Mouse (Mus musculus) left cerebral cortex, postnatal 25 days (tissue): Measurements from ENCODE around the gene Zfp523. TPM values are rescaled to one million over a fixed set of nuclear protein-coding genes. Genes with fewer than 3 reads are reported as not detected.

Experiments
- DNase-seq, 2 experiments: peaks; one replicate each; pipeline ENCODE4 v3.0.0; 2022; ENCODE audit warnings: low spot score in 2 of 2, mixed read lengths in 1 of 2
- intact Hi-C: fragments of 180-260 bp; cut with DNase I; formaldehyde crosslinking; loops from one replicate; pipeline ENCODE4 v1.15.1; 2025
- total RNA-seq, 2 experiments: library from RNA; stranded (reverse); gene quantifications; 2 replicates each; pipeline ENCODE4 v1.2.3; 2021

Gene Zfp523
- 100 to 1,000 TPM; 110 to 113 TPM for total RNA-seq

- DNase-seq = peak; percentile 92 to 95
- intact Hi-C loops = no loop called here
Observed at GRCm38 (mm10) chr17:28176775-28177539, at the start of gene Zfp523. Zfp523 (plus strand) TSS chr17:28177129.

- intact Hi-C loops = no loop called here
Observed at GRCm38 (mm10) chr17:28129796-28130195, 47.1 kb upstream of the Zfp523 start.

GRCm38 (mm10) chr17:28130391-28131125 lies 46.4 kb upstream of the Zfp523 start:
- intact Hi-C loops = no loop called here
- DNase-seq = no peak

More at GRCm38 (mm10) chr17:28129796-28130195, 47.1 kb upstream of the Zfp523 start:
- no peak for DNase-seq

- intact Hi-C loops = no loop called here
- DNase-seq = no peak
Observed at GRCm38 (mm10) chr17:28131156-28131555, 45.8 kb upstream of the Zfp523 start.

GRCm38 (mm10) chr17:28133193-28133592 lies 43.7 kb upstream of the Zfp523 start:
- DNase-seq = peak; percentile 37 to 52
- intact Hi-C loops = loop anchor here (1.0 kb wide), 1 partner anchor 48 kb away; no protein-coding TSS in a partner anchor

GRCm38 (mm10) chr17:28135496-28135895 lies 41.4 kb upstream of the Zfp523 start:
- no peak for DNase-seq
- intact Hi-C loops = no loop called here

GRCm38 (mm10) chr17:28136266-28136665 lies 40.7 kb upstream of the Zfp523 start:
- intact Hi-C loops = no loop called here
- DNase-seq = no peak

- DNase-seq = no peak
- intact Hi-C loops = no loop called here
Observed at GRCm38 (mm10) chr17:28138013-28138412, 38.9 kb upstream of the Zfp523 start.

GRCm38 (mm10) chr17:28138685-28139084 lies 38.2 kb upstream of the Zfp523 start:
- DNase-seq = no peak
- intact Hi-C loops = no loop called here

GRCm38 (mm10) chr17:28140431-28141204 lies 36.3 kb upstream of the Zfp523 start:
- intact Hi-C loops = no loop called here
- no peak for DNase-seq

- intact Hi-C loops = no loop called here
- DNase-seq = no peak
Observed at GRCm38 (mm10) chr17:28141205-28141650, 35.7 kb upstream of the Zfp523 start.

- no peak for DNase-seq
- intact Hi-C loops = no loop called here
Observed at GRCm38 (mm10) chr17:28141771-28142699, 34.9 kb upstream of the Zfp523 start, which contains the start of gene Scube3. Scube3 (plus strand) TSS chr17:28142141.

GRCm38 (mm10) chr17:28142700-28143610 lies 34.0 kb upstream of the Zfp523 start:
- intact Hi-C loops = no loop called here
- no peak for DNase-seq

- intact Hi-C loops = no loop called here
- no peak for DNase-seq
Observed at GRCm38 (mm10) chr17:28143751-28144150, 33.2 kb upstream of the Zfp523 start.

- DNase-seq = no peak
- intact Hi-C loops = no loop called here
Observed at GRCm38 (mm10) chr17:28144241-28144640, 32.7 kb upstream of the Zfp523 start.

GRCm38 (mm10) chr17:28148288-28148687 lies 28.6 kb upstream of the Zfp523 start:
- intact Hi-C loops = no loop called here
- DNase-seq = no peak

GRCm38 (mm10) chr17:28149734-28150133 lies 27.2 kb upstream of the Zfp523 start:
- no peak for DNase-seq
- intact Hi-C loops = no loop called here

- intact Hi-C loops = no loop called here
- DNase-seq = no peak
Observed at GRCm38 (mm10) chr17:28150456-28150855, 26.5 kb upstream of the Zfp523 start.
